Mouse (Mus musculus) ovary, postnatal 36 days (tissue): ENCODE data around the gene 2410015M20Rik.

ENCODE experiments used
- DNase-seq: peaks from one replicate; pipeline ENCODE4 v3.0.0; 2022; ENCODE audit warnings: low spot score, mixed read lengths

2410015M20Rik gene

GRCm38 (mm10) chr17:56570287-56570686 is 39.3 kb downstream of the 2410015M20Rik start:
- no peak for DNase-seq

DNA sequence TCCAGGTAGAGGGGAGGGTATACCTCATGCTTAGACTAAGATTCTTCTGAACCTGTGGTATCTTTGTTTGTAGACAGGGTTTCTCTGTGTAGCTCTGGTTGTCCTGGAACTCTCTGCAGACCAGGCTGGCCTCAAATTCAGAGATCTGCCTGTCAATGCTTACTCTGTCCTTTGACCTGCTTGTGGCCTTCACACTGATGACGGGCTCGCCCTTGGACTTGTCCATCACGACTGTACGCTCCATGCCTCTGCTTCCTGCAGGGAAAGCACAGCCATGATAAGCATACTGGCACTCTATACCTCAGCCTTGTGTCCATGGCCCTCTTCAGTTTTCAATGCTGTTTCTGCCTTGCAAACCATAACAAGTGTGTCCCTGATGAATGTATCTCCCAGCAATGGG is 42.2 kb downstream of the 2410015M20Rik start:
- no peak for DNase-seq

DNA sequence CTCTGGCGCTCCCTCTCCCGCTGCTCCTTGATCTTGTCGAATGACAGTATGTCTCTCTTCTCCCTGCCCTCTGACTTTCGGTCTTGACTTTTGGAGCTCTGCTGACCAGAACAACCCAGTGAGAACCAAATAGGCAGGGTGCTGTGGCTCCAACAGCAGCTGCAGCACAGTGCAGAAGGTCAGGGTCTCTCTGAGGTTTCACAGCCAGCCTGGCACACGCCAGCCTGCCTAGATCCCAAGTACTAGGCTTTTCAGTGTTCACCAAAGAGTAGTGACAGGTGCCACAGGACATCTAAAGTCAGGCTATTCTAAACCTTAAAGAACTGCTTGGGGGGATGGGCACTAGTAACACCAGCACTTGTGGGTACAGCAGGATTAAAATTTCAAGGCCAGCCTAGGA is 42.7 kb downstream of the 2410015M20Rik start:
- DNase-seq, result no peak

GRCm38 (mm10) chr17:56566293-56566692 is 43.3 kb downstream of the 2410015M20Rik start:
- no peak for DNase-seq

DNA sequence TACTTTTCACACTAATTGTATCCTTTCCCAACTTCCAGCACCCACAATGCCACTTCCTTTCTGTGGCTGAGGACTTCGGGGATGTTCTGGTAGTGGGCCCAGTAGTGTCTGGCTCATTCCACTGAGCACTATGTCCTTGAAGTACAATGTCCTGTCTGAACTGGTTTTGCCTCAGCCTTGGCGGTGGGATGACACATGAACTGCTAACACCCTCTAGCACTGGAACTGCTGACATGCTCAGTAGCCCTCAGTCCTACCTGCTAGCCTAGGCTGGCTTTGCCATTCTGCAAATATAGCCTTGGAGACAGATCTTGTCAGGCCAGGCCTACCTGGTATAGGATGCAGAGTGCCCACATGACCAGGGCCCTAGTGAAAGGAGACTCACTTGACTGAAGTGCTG is 47.7 kb downstream of the 2410015M20Rik start:
- DNase-seq, result no peak

DNA sequence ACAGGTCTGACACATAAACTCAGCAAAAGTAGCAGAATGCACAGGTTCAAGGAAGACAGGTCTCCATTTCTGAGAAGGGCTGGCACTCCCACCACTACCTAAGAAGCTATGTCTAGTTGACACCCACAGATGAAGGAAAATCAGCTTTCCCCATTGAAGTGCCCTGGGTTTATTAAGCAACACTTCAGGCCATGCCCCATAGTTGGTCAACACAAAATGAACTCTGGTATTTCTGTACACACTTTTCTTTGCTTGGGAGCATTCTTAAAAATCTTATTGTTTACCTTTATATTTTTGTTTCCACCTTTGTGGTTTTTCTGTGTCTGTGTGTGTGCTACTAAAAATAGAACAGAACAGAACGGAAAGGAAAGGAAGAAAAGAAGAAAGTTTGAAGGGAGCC is 49.4 kb downstream of the 2410015M20Rik start:
- DNase-seq, result no peak

DNA sequence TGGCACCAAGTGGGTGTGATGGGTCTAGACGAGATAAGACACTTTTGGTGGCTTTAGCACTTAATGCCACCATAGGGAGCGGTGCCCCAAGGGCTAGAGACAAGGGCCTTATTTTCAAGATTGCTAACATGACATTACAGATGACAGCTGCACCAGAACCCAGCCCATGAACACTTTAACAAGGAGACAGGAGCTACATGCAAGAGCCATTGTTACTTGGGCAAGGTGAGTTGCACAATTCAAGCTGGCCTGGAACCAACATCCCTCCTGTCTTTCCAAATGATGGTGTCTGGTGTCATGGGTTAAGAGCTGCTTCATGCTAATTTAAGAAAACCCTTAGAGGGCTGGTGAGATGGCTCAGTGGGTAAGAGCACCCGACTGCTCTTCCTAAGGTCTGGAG is 50.2 kb downstream of the 2410015M20Rik start:
- no peak for DNase-seq

DNA sequence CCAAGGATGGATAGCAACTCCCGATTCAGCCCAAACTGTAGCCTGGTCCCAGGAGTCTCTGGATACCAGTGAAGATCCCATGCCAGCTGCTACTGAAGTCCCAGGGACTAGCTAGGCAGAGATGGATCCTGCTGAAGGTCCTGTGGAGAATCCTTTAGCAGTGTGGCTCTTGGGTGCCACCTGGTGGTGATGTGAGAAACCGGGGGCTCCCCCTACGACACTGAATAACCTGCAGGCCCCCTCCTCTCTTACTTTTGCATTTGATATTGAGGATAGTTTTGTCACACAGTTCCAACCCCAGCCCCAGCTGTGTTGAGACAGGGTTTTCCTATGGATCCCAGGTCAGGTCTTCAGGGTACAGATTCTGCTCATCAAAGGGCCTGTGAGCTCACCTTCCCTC is 51.1 kb downstream of the 2410015M20Rik start:
- peak; percentile 63 for DNase-seq
